Mouse (Mus musculus): Measurements from ENCODE around the gene Vmn1r8. TPM values are rescaled to one million over a fixed set of nuclear protein-coding genes. Genes with fewer than 3 reads are reported as not detected.
"Not testable (repeated sequence)": the region's sequence is repeated elsewhere in the genome, so short reads cannot be mapped to it uniquely, and the experiment has no call there.

Gene Vmn1r8
- polyA plus RNA-seq (2011; ENCODE audit: insufficient read depth, insufficient read length, low replicate concordance, missing spikeins) = not detected in 2 replicates

- no peak for TF ChIP-seq CTCF (IDR thresholded peaks at IDR 0.05; ENCODE audit: control insufficient read depth, insufficient read depth, low read length)
- no peak for TF ChIP-seq POLR2A (IDR thresholded peaks at IDR 0.05; ENCODE audit: borderline replicate concordance, control insufficient read depth, low read depth, low read length)
- Histone ChIP-seq H3K27ac (ENCODE audit: control insufficient read depth, insufficient read depth, low read depth, low read length, poor library complexity) (no peak within 1 kb of the TSS), H3K4me3 (replicated peaks; ENCODE audit: control insufficient read depth, low read depth, low read length) (no peak within 1 kb of the TSS), H3K4me1 (ENCODE audit: control insufficient read depth, insufficient read depth, low read length) (no peaks in the 10 kb centered on the region)
Measured at GRCm38 (mm10) chr6:57031984-57032383, at the start of gene Vmn1r8. TSS of gene Vmn1r8 (plus strand) at chr6:57032284.

- H3K4me1 ChIP-seq (ENCODE audit: control insufficient read depth, insufficient read depth, low read length) = no peaks in the 10 kb centered on the region
- WGBS = 84% methylated on average over 2 of the region's 2 CpGs
- H3K27ac ChIP-seq (ENCODE audit: control insufficient read depth, insufficient read depth, low read depth, low read length, poor library complexity) = no peak within 1 kb of the TSS
- no peak within 1 kb of the TSS for H3K4me3 ChIP-seq (replicated peaks; ENCODE audit: control insufficient read depth, low read depth, low read length)
- TF ChIP-seq CTCF (IDR thresholded peaks at IDR 0.05; ENCODE audit: control insufficient read depth, insufficient read depth, low read length) (no peak), POLR2A (IDR thresholded peaks at IDR 0.05; ENCODE audit: borderline replicate concordance, control insufficient read depth, low read depth, low read length) (no peak)
Measured at GRCm38 (mm10) chr6:56996943-56997342, 35.1 kb upstream of the Vmn1r8 start, which contains the start of gene Vmn1r6. TSS of gene Vmn1r6 (plus strand) at chr6:56997243.

- not testable (repeated sequence) for H3K4me3 ChIP-seq (replicated peaks; ENCODE audit: control insufficient read depth, low read depth, low read length); H3K4me1 ChIP-seq (ENCODE audit: control insufficient read depth, insufficient read depth, low read length); H3K27ac ChIP-seq (ENCODE audit: control insufficient read depth, insufficient read depth, low read depth, low read length, poor library complexity)
- WGBS = 75% methylated on average over 2 of the region's 2 CpGs
Measured at GRCm38 (mm10) chr6:57025224-57025623, 6.9 kb upstream of the Vmn1r8 start, which contains the start of gene Vmn1r7. TSS of gene Vmn1r7 (minus strand) at chr6:57025324.

GRCm38 (mm10) chr6:57034674-57035073 lies 2.6 kb downstream of the Vmn1r8 start:
- Histone ChIP-seq H3K4me1 (ENCODE audit: control insufficient read depth, insufficient read depth, low read length) (no peaks in the 10 kb centered on the region), H3K4me3 (replicated peaks; ENCODE audit: control insufficient read depth, low read depth, low read length) (no peak overlapping the region), H3K27ac (ENCODE audit: control insufficient read depth, insufficient read depth, low read depth, low read length, poor library complexity) (no peak overlapping the region)
- 26% methylated on average over 2 of the region's 2 CpGs for WGBS
- TF ChIP-seq CTCF (IDR thresholded peaks at IDR 0.05; ENCODE audit: control insufficient read depth, insufficient read depth, low read length) (no peak), POLR2A (IDR thresholded peaks at IDR 0.05; ENCODE audit: borderline replicate concordance, control insufficient read depth, low read depth, low read length) (no peak)

GRCm38 (mm10) chr6:57063730-57064129 lies 31.6 kb downstream of the Vmn1r8 start:
- TF ChIP-seq CTCF (IDR thresholded peaks at IDR 0.05; ENCODE audit: control insufficient read depth, insufficient read depth, low read length) = no peak
- no peak for TF ChIP-seq POLR2A (IDR thresholded peaks at IDR 0.05; ENCODE audit: borderline replicate concordance, control insufficient read depth, low read depth, low read length)
- Histone ChIP-seq H3K4me1 (ENCODE audit: control insufficient read depth, insufficient read depth, low read length) (no peaks in the 10 kb centered on the region), H3K4me3 (replicated peaks; ENCODE audit: control insufficient read depth, low read depth, low read length) (no peak overlapping the region), H3K27ac (ENCODE audit: control insufficient read depth, insufficient read depth, low read depth, low read length, poor library complexity) (no peak overlapping the region)

GRCm38 (mm10) chr6:57066487-57066886 lies 34.4 kb downstream of the Vmn1r8 start, which contains the start of gene Vmn1r9:
TSS of gene Vmn1r9 (plus strand) at chr6:57066787.
- no peak within 1 kb of the TSS for H3K4me3 ChIP-seq (replicated peaks; ENCODE audit: control insufficient read depth, low read depth, low read length)
- WGBS = 70% methylated on average over 2 of the region's 2 CpGs
- no peak within 1 kb of the TSS for H3K27ac ChIP-seq (ENCODE audit: control insufficient read depth, insufficient read depth, low read depth, low read length, poor library complexity)
- TF ChIP-seq CTCF (IDR thresholded peaks at IDR 0.05; ENCODE audit: control insufficient read depth, insufficient read depth, low read length) = no peak
- no peak for TF ChIP-seq POLR2A (IDR thresholded peaks at IDR 0.05; ENCODE audit: borderline replicate concordance, control insufficient read depth, low read depth, low read length)
- no peaks in the 10 kb centered on the region for H3K4me1 ChIP-seq (ENCODE audit: control insufficient read depth, insufficient read depth, low read length)

Other genes with a start within 250 kb of the Vmn1r8 start
- 12.8 and 15.3 TPM in 2 replicates for gene Kbtbd2, start 234.5 kb upstream of the Vmn1r8 start, polyA plus RNA-seq (2011; ENCODE audit: insufficient read depth, insufficient read length, low replicate concordance, missing spikeins)
- gene Fkbp9, start 200.2 kb upstream of the Vmn1r8 start, polyA plus RNA-seq (2011; ENCODE audit: insufficient read depth, insufficient read length, low replicate concordance, missing spikeins) = 5.5 and 15.3 TPM in 2 replicates
- gene Nt5c3, start 108.4 kb upstream of the Vmn1r8 start, polyA plus RNA-seq (2011; ENCODE audit: insufficient read depth, insufficient read length, low replicate concordance, missing spikeins) = 188 and 205 TPM in 2 replicates
- 0.63 TPM in 1 of 2 replicates, not detected in the other for gene Vmn1r4, start 108.3 kb upstream of the Vmn1r8 start, polyA plus RNA-seq (2011; ENCODE audit: insufficient read depth, insufficient read length, low replicate concordance, missing spikeins)
- gene Vmn1r5, start 62.0 kb upstream of the Vmn1r8 start, polyA plus RNA-seq (2011; ENCODE audit: insufficient read depth, insufficient read length, low replicate concordance, missing spikeins) = not detected in 2 replicates
- not detected in 2 replicates for gene Vmn1r6, start 35.0 kb upstream of the Vmn1r8 start, polyA plus RNA-seq (2011; ENCODE audit: insufficient read depth, insufficient read length, low replicate concordance, missing spikeins)
- not detected in 2 replicates for gene Vmn1r7, start 7.0 kb upstream of the Vmn1r8 start, polyA plus RNA-seq (2011; ENCODE audit: insufficient read depth, insufficient read length, low replicate concordance, missing spikeins)
- gene Vmn1r9, start 34.5 kb downstream of the Vmn1r8 start, polyA plus RNA-seq (2011; ENCODE audit: insufficient read depth, insufficient read length, low replicate concordance, missing spikeins) = not detected in 2 replicates
- gene Vmn1r10, start 77.2 kb downstream of the Vmn1r8 start, polyA plus RNA-seq (2011; ENCODE audit: insufficient read depth, insufficient read length, low replicate concordance, missing spikeins) = not detected in 2 replicates
- gene Vmn1r11, start 101.2 kb downstream of the Vmn1r8 start, polyA plus RNA-seq (2011; ENCODE audit: insufficient read depth, insufficient read length, low replicate concordance, missing spikeins) = not detected in 2 replicates
- gene Vmn1r12, start 124.6 kb downstream of the Vmn1r8 start, polyA plus RNA-seq (2011; ENCODE audit: insufficient read depth, insufficient read length, low replicate concordance, missing spikeins) = not detected in 2 replicates
- 5.4 and 8.5 TPM in 2 replicates for gene Vmn1r13, start 171.0 kb downstream of the Vmn1r8 start, polyA plus RNA-seq (2011; ENCODE audit: insufficient read depth, insufficient read length, low replicate concordance, missing spikeins)
- not detected in 2 replicates for gene Vmn1r14, start 199.4 kb downstream of the Vmn1r8 start, polyA plus RNA-seq (2011; ENCODE audit: insufficient read depth, insufficient read length, low replicate concordance, missing spikeins)
- gene Vmn1r15, start 225.7 kb downstream of the Vmn1r8 start, polyA plus RNA-seq (2011; ENCODE audit: insufficient read depth, insufficient read length, low replicate concordance, missing spikeins) = not detected in 2 replicates

Data from bone marrow, adult 2 months (tissue).